Mouse (Mus musculus) c-Kit-positive CD71-negative TER-119-negative erythroid progenitor cells, embryonic 14.5 days (primary cell): ENCODE measurements around the gene Gm11239.
"Not testable (repeated sequence)": the region's sequence is repeated elsewhere in the genome, so short reads cannot be mapped to it uniquely, and the experiment has no call there.

Experiments used
- DNase-seq: peaks from one replicate; pipeline ENCODE4 v3.0.0-alpha.2; 2013; ENCODE audit warnings: low read depth

The Gm11239 gene

GRCm38 (mm10) chr4:73668054-73668453 is at the start of gene Gm11239:
Gene Gm11239 (plus strand): TSS chr4:73668354.
- not testable (repeated sequence) for DNase-seq

GRCm38 (mm10) chr4:73622684-73623083 is 45.5 kb upstream of the Gm11239 start, which contains the start of gene Gm11237:
Gene Gm11237 (plus strand): TSS chr4:73622984.
- DNase-seq, result not testable (repeated sequence)

- DNase-seq, result not testable (repeated sequence)
These were observed 30.3 kb upstream of the Gm11239 start, which contains the start of gene Gm11236 for GRCm38 (mm10) chr4:73637821-73638220. Gene Gm11236 (plus strand): TSS chr4:73638121.

- DNase-seq, result not testable (repeated sequence)
These were observed 6.3 kb upstream of the Gm11239 start for GRCm38 (mm10) chr4:73661864-73662263.

GRCm38 (mm10) chr4:73683216-73683615 is 15.1 kb downstream of the Gm11239 start, which contains the start of gene Gm428:
Gene Gm428 (plus strand): TSS chr4:73683516.
- not testable (repeated sequence) for DNase-seq

GRCm38 (mm10) chr4:73718761-73719160 is 50.6 kb downstream of the Gm11239 start:
- DNase-seq, result no peak

GRCm38 (mm10) chr4:73719819-73720218 is 51.7 kb downstream of the Gm11239 start:
- no peak for DNase-seq
